8 mouse cellular contexts compared by ENCODE assay signal in the genomic region with DNA sequence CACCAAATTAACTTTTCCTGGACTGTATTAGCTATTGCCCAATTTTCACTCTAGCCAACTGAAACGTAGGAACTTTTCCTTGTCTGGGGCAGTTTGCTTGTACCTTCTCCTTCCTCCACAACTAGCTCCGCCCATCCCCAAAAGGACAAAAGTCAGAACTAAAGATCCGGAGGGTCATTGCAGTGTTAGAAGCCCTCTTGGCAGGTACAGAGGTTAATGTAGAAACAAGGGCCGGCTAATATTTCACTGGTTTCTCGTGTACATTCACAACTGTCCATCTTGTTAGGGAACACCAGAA. TPM values are rescaled to one million over a fixed set of nuclear protein-coding genes. Genes with fewer than 3 reads are reported as not detected.
DNase-seq lines count a peak whose midpoint lies in the region; ATAC-seq and TF ChIP-seq lines count a peak whose summit lies in the region.

No protein-coding gene starts in this region.

- peaks cover 7 to 22% of the 10 kb centered on the region in 2 experiments for H3K4me1 ChIP-seq in heart, embryonic 14.5 days (ENCODE audit: control insufficient read depth in 2 of 2, insufficient read depth in 2 of 2, low read length in 2 of 2)
- peaks cover 36% of the 10 kb centered on the region for H3K4me1 ChIP-seq in limb, embryonic 10.5 days
- H3K4me1 ChIP-seq in midbrain, postnatal 0 days (ENCODE audit: insufficient read depth, low read length) = peaks cover 4% of the 10 kb centered on the region; the same call in 1 of the 2 replicates

- peak overlapping the region; percentile 82 for H3K9ac ChIP-seq in heart, embryonic 14.5 days (ENCODE audit: low read length)
- no peak overlapping the region for H3K9ac ChIP-seq in midbrain, postnatal 0 days (replicated peaks; ENCODE audit: low read length, poor library complexity, severe bottlenecking)

- H3K4me3 ChIP-seq in heart, embryonic 14.5 days (ENCODE audit: control insufficient read depth in 1 of 2, insufficient read depth in 1 of 2, low read depth in 1 of 2, low read length in 2 of 2) = peak overlapping the region; percentile 63 to 94; a peak in 3 of 4 replicates
- peak overlapping the region; percentile 98 for H3K4me3 ChIP-seq in limb, embryonic 10.5 days
- peak overlapping the region; percentile 99 for H3K4me3 ChIP-seq in midbrain, postnatal 0 days (ENCODE audit: low read depth, low read length)

- H3K27ac ChIP-seq in heart, embryonic 14.5 days (replicated peaks in 1 of 2; ENCODE audit: control insufficient read depth in 1 of 2, insufficient read depth in 1 of 2, low read depth in 2 of 2, low read length in 2 of 2) = peak overlapping the region; percentile 96
- peak overlapping the region; percentile 99 for H3K27ac ChIP-seq in limb, embryonic 10.5 days
- H3K27ac ChIP-seq in midbrain, postnatal 0 days (ENCODE audit: low read depth, low read length) = no peak overlapping the region

- ATAC-seq in heart, embryonic 14.5 days (ENCODE audit: insufficient number of reproducible peaks, insufficient read depth, low FRiP score, low read depth) = no peak
- no peak for ATAC-seq in midbrain, postnatal 0 days (ENCODE audit: low FRiP score)
- ATAC-seq in monocyte, adult 5-6 weeks (replicated peaks; ENCODE audit: insufficient number of reproducible peaks, low FRiP score, low TSS enrichment, poor library complexity, severe bottlenecking) = no peak

- no peak for TF ChIP-seq CTCF in midbrain, postnatal 0 days (IDR thresholded peaks at IDR 0.05)

- WGBS in heart, embryonic 14.5 days = 11% methylated on average over 5 of the region's 5 CpGs
- 10% methylated on average over 5 of the region's 5 CpGs for WGBS in limb, embryonic 10.5 days
- WGBS in midbrain, postnatal 0 days = 6% methylated on average over 5 of the region's 5 CpGs

- peak; percentile 41 for DNase-seq in cerebellum, adult 11-12 months
- no peak for DNase-seq in cerebellum, postnatal 36 days
- peak; percentile 86 for DNase-seq in R1 (ENCODE audit: low read depth, low spot score)
- no peak for DNase-seq in limb, embryonic 10.5 days (ENCODE audit: low spot score)
- DNase-seq in midbrain, postnatal 0 days (ENCODE audit: low spot score) = no peak
- no peak for DNase-seq in right cerebral cortex, adult 18-20 months

- no peaks in the 10 kb centered on the region for H3K36me3 ChIP-seq in heart, embryonic 14.5 days (ENCODE audit: control insufficient read depth, insufficient read depth, low read length)
- no peaks in the 10 kb centered on the region for H3K36me3 ChIP-seq in limb, embryonic 10.5 days
- H3K36me3 ChIP-seq in midbrain, postnatal 0 days (ENCODE audit: insufficient read depth, low read length) = no peaks in the 10 kb centered on the region

- H3K27me3 ChIP-seq in heart, embryonic 14.5 days (ENCODE audit: control insufficient read depth, insufficient read depth, low read length) = no peaks in the 10 kb centered on the region
- no peaks in the 10 kb centered on the region for H3K27me3 ChIP-seq in limb, embryonic 10.5 days (ENCODE audit: low read depth, poor library complexity, severe bottlenecking)
- no peaks in the 10 kb centered on the region for H3K27me3 ChIP-seq in midbrain, postnatal 0 days (ENCODE audit: insufficient read depth, low read length)

- H3K4me2 ChIP-seq in heart, embryonic 14.5 days (ENCODE audit: low read length) = peak overlapping the region; percentile 72
- peak overlapping the region; percentile 53 for H3K4me2 ChIP-seq in midbrain, postnatal 0 days (ENCODE audit: low read depth, low read length, poor library complexity, severe bottlenecking)

- H3K9me3 ChIP-seq in heart, embryonic 14.5 days (ENCODE audit: control insufficient read depth, low read length) = no peaks in the 10 kb centered on the region
- no peaks in the 10 kb centered on the region for H3K9me3 ChIP-seq in limb, embryonic 10.5 days (replicated peaks)
- no peaks in the 10 kb centered on the region for H3K9me3 ChIP-seq in midbrain, postnatal 0 days (ENCODE audit: low read length)

RNA-seq across cellular contexts. Expression of a gene that starts 1.0 kb away (rescaled TPM):
- polyA plus RNA-seq in heart, embryonic 14.5 days (2014; fragmentation: Nextera tagmentation; extraction: Ambion mirVana) = 93.3 and 94.4 TPM in 2 replicates
- polyA plus RNA-seq in limb, embryonic 10.5 days (2016; fragmentation: Nextera tagmentation; extraction: Ambion mirVana) = 102 and 105 TPM in 2 replicates
- total RNA-seq in midbrain, postnatal 0 days (2014; rRNA removed) = 93.4 and 94.0 TPM in 2 replicates
- polyA plus RNA-seq in midbrain, postnatal 0 days (2015; fragmentation: Nextera tagmentation; extraction: Ambion mirVana) = 50.9 and 56.6 TPM in 2 replicates
- total RNA-seq in monocyte, adult 5-6 weeks (2017) = 68.1 to 88.1 TPM (median 74.3 TPM) in 3 replicates

Comparison
In these comparisons a context has a peak if more than half of its experiments do, and no peak if none do; other contexts are left out.
1. DNase-seq: peak in cerebellum, adult 11-12 months (single experiment) and R1 (single experiment); none in cerebellum, postnatal 36 days (0 of 2), limb, embryonic 10.5 days (single experiment), midbrain, postnatal 0 days (single experiment) and right cerebral cortex, adult 18-20 months (single experiment).
2. Peak in every context shown above with its lines, with median percentiles within 50 percentile points of each other: H3K4me3 ChIP-seq.